ENCODE assay signal across 8 mouse cellular contexts in genomic region chr7:27259771-27260170, GRCm38 (mm10). TPM values are rescaled to one million over a fixed set of nuclear protein-coding genes. Genes with fewer than 3 reads are reported as not detected.
DNase-seq lines count a peak whose midpoint lies in the region; ATAC-seq and TF ChIP-seq lines count a peak whose summit lies in the region.

No protein-coding gene starts in this region.

- no peaks in the 10 kb centered on the region for H3K9me3 ChIP-seq in forebrain, postnatal 0 days (ENCODE audit: low read length)
- H3K9me3 ChIP-seq in midbrain, embryonic 12.5 days, result no peaks in the 10 kb centered on the region

- peaks cover 19% of the 10 kb centered on the region; the same call in 1 of the 2 replicates for H3K4me1 ChIP-seq in forebrain, postnatal 0 days (ENCODE audit: insufficient read depth)
- H3K4me1 ChIP-seq in midbrain, embryonic 12.5 days, result peaks cover 56% of the 10 kb centered on the region

- peak overlapping the region; percentile 72 for H3K9ac ChIP-seq in forebrain, postnatal 0 days
- H3K9ac ChIP-seq in midbrain, embryonic 12.5 days (replicated peaks), result peak overlapping the region; percentile 92

- H3K4me3 ChIP-seq in forebrain, postnatal 0 days (ENCODE audit: low read depth, low read length), result peak overlapping the region; percentile 87
- H3K4me3 ChIP-seq in midbrain, embryonic 12.5 days, result peak overlapping the region; percentile 87

- peak; percentile 32 for ATAC-seq in forebrain, postnatal 0 days
- ATAC-seq in midbrain, embryonic 12.5 days (ENCODE audit: low FRiP score, low read depth), result no peak

- TF ChIP-seq CTCF in forebrain, postnatal 0 days (IDR thresholded peaks at IDR 0.05; ENCODE audit: low read depth), result no peak

- peaks cover 31% of the 10 kb centered on the region for H3K36me3 ChIP-seq in forebrain, postnatal 0 days (ENCODE audit: insufficient read depth)
- peaks cover 29% of the 10 kb centered on the region for H3K36me3 ChIP-seq in midbrain, embryonic 12.5 days

- WGBS in forebrain, postnatal 0 days, result 8% methylated on average over 5 of the region's 5 CpGs
- WGBS in midbrain, embryonic 12.5 days, result 27% methylated on average over 5 of the region's 5 CpGs

- H3K27me3 ChIP-seq in forebrain, postnatal 0 days (ENCODE audit: insufficient read depth, low read length), result no peaks in the 10 kb centered on the region
- no peaks in the 10 kb centered on the region for H3K27me3 ChIP-seq in midbrain, embryonic 12.5 days

- peak overlapping the region; percentile 91 for H3K27ac ChIP-seq in forebrain, postnatal 0 days (ENCODE audit: low read depth, low read length)
- H3K27ac ChIP-seq in midbrain, embryonic 12.5 days (replicated peaks), result peak overlapping the region; percentile 93

- peak; percentile 40 for DNase-seq in left cerebral cortex, postnatal 4 days
- no peak for DNase-seq in left cerebral cortex, adult 9 months (ENCODE audit: low spot score in 2 of 2)
- DNase-seq in brain, adult 2 months (ENCODE audit: low read depth, low spot score), result peak; percentile 71
- DNase-seq in forebrain, postnatal 0 days, result peak; percentile 69
- DNase-seq in gastrocnemius, adult 18-20 months (ENCODE audit: low spot score), result no peak
- no peak for DNase-seq in thymus, postnatal 0 days (ENCODE audit: low spot score)
- no peak for DNase-seq in adrenal gland, adult 2 months

- intact Hi-C loops in left cerebral cortex, postnatal 4 days (cut with DNase I), result no loop called here

- H3K4me2 ChIP-seq in forebrain, postnatal 0 days (ENCODE audit: low read depth), result peak overlapping the region; percentile 81
- H3K4me2 ChIP-seq in midbrain, embryonic 12.5 days (replicated peaks), result peak overlapping the region; percentile 88

RNA-seq across cellular contexts. Expression of gene Numbl, which starts 1.5 kb away (rescaled TPM):
- total RNA-seq in left cerebral cortex, postnatal 4 days (2021), result 100 to 1,000 TPM; 101 to 104 TPM
- 81.6 and 86.4 TPM in 2 replicates for total RNA-seq in forebrain, postnatal 0 days (2014; rRNA removed)
- 47.5 and 51.7 TPM in 2 replicates for polyA plus RNA-seq in forebrain, postnatal 0 days (2015; fragmentation: Nextera tagmentation; extraction: Ambion mirVana)
- polyA plus RNA-seq in midbrain, embryonic 12.5 days (2016; fragmentation: Nextera tagmentation; extraction: Ambion mirVana), result 59.8 and 61.2 TPM in 2 replicates
- total RNA-seq in gastrocnemius, adult 18-20 months (2021), result 1 to 10 TPM; 2.2 to 2.8 TPM
- polyA plus RNA-seq in thymus, postnatal 0 days (2015; fragmentation: Nextera tagmentation; extraction: Ambion mirVana), result 3.2 and 3.5 TPM in 2 replicates
- total RNA-seq in adrenal gland, adult 2 months (2021), result 10 to 100 TPM in 1 of 2 experiments, 1 to 10 TPM in 1; 5.2 to 13.3 TPM
- 37.2 and 48.0 TPM in 2 replicates for polyA plus RNA-seq in adrenal gland, adult 2 months (2012; rRNA removed)

RNA-seq across cellular contexts. Expression of gene Coq8b, which starts 26.9 kb away (rescaled TPM):
- 10 to 100 TPM; 23.6 to 27.0 TPM for total RNA-seq in left cerebral cortex, postnatal 4 days (2021)
- total RNA-seq in forebrain, postnatal 0 days (2014; rRNA removed), result 25.0 and 26.3 TPM in 2 replicates
- polyA plus RNA-seq in forebrain, postnatal 0 days (2015; fragmentation: Nextera tagmentation; extraction: Ambion mirVana), result 16.5 and 19.1 TPM in 2 replicates
- 22.1 and 22.9 TPM in 2 replicates for polyA plus RNA-seq in midbrain, embryonic 12.5 days (2016; fragmentation: Nextera tagmentation; extraction: Ambion mirVana)
- 1 to 10 TPM; 2.6 to 2.9 TPM for total RNA-seq in gastrocnemius, adult 18-20 months (2021)
- polyA plus RNA-seq in thymus, postnatal 0 days (2015; fragmentation: Nextera tagmentation; extraction: Ambion mirVana), result 15.8 and 15.9 TPM in 2 replicates
- total RNA-seq in adrenal gland, adult 2 months (2021), result 10 to 100 TPM; 49.7 to 64.4 TPM
- polyA plus RNA-seq in adrenal gland, adult 2 months (2012; rRNA removed), result 175 and 219 TPM in 2 replicates

RNA-seq across cellular contexts. Expression of gene Itpkc, which starts 31.3 kb away (rescaled TPM):
- 10 to 100 TPM; 14.1 to 14.3 TPM for total RNA-seq in left cerebral cortex, postnatal 4 days (2021)
- 13.6 and 17.6 TPM in 2 replicates for total RNA-seq in forebrain, postnatal 0 days (2014; rRNA removed)
- polyA plus RNA-seq in forebrain, postnatal 0 days (2015; fragmentation: Nextera tagmentation; extraction: Ambion mirVana), result 4.0 and 4.4 TPM in 2 replicates
- 8.7 and 10.2 TPM in 2 replicates for polyA plus RNA-seq in midbrain, embryonic 12.5 days (2016; fragmentation: Nextera tagmentation; extraction: Ambion mirVana)
- total RNA-seq in gastrocnemius, adult 18-20 months (2021), result 1 to 10 TPM; 3.8 to 4.2 TPM
- polyA plus RNA-seq in thymus, postnatal 0 days (2015; fragmentation: Nextera tagmentation; extraction: Ambion mirVana), result 2.3 TPM in 2 replicates
- 10 to 100 TPM; 12.7 to 15.5 TPM for total RNA-seq in adrenal gland, adult 2 months (2021)
- polyA plus RNA-seq in adrenal gland, adult 2 months (2012; rRNA removed), result 10.1 and 10.6 TPM in 2 replicates

Comparison
In these comparisons a context has a peak if more than half of its experiments do, and no peak if none do; other contexts are left out.
1. DNase-seq: peak in left cerebral cortex, postnatal 4 days (single experiment), brain, adult 2 months (single experiment) and forebrain, postnatal 0 days (single experiment); none in left cerebral cortex, adult 9 months (0 of 2), gastrocnemius, adult 18-20 months (single experiment), thymus, postnatal 0 days (single experiment) and adrenal gland, adult 2 months (single experiment).